Mouse (Mus musculus) forebrain, embryonic 14.5 days (tissue): ENCODE data around the gene Rnf150. TPM values are rescaled to one million over a fixed set of nuclear protein-coding genes. Genes with fewer than 3 reads are reported as not detected.

ENCODE experiments used
- ATAC-seq: fragments of 200-750 bp; cut with Nextera tagmentation; 2 replicates; pipeline ENCODE4 v1.8.0; 2017; ENCODE audit warnings: mild to moderate bottlenecking, moderate library complexity
- DNase-seq: peaks from one replicate; pipeline ENCODE4 v3.0.0-alpha.2; 2015; ENCODE audit warnings: low spot score
- H3K27ac ChIP-seq: fragments of 300-500 bp; sonication (generic); 2 replicates; pipeline ENCODE4 v1.5.1; 2014; ENCODE audit warnings: low read depth, mild to moderate bottlenecking, control low read depth, low read length, moderate library complexity
- H3K27me3 ChIP-seq: fragments of 300-500 bp; sonication (generic); replicated peaks from 2 replicates; pipeline ENCODE4 v1.6.1; 2014; ENCODE audit warnings: low read length, control low read depth, mixed read lengths; ENCODE audit not compliant: control insufficient read depth, insufficient read depth
- H3K36me3 ChIP-seq: fragments of 300-500 bp; sonication (generic); 2 replicates; pipeline ENCODE4 v1.6.1; 2014; ENCODE audit warnings: low read length, control low read depth; ENCODE audit not compliant: control insufficient read depth, insufficient read depth
- H3K4me1 ChIP-seq: fragments of 300-500 bp; sonication (generic); 2 replicates; pipeline ENCODE4 v1.6.1; 2014; ENCODE audit warnings: antibody characterized with exemption, low read length, control low read depth; ENCODE audit not compliant: control insufficient read depth, insufficient read depth
- H3K4me2 ChIP-seq: fragments of 300-500 bp; sonication (generic); 2 replicates; pipeline ENCODE4 v1.6.1; 2014; ENCODE audit warnings: mild to moderate bottlenecking, control low read depth, low read length
- H3K4me3 ChIP-seq: fragments of 300-500 bp; sonication (generic); 2 replicates; pipeline ENCODE4 v1.5.1; 2014; ENCODE audit warnings: low read depth, low read length, control low read depth
- H3K9ac ChIP-seq: fragments of 300-500 bp; sonication (generic); 2 replicates; pipeline ENCODE4 v1.6.1; 2014; ENCODE audit warnings: mild to moderate bottlenecking, low read length, control low read depth, moderate library complexity
- H3K9me3 ChIP-seq: fragments of 300-500 bp; sonication (generic); replicated peaks from 2 replicates; pipeline ENCODE4 v1.6.1; 2016; ENCODE audit warnings: low read length, control low read depth, mixed read lengths; ENCODE audit not compliant: control insufficient read depth
- WGBS: fragments of 180-500 bp; shearing (Covaris S2); extraction: QIAGEN DNeasy Blood & Tissue Kit; methylation state at CpG from one replicate; pipeline ENCODE4 v1.1.7; 2014; 5-methylcytosine and 5-hydroxymethylcytosine counted together
- polyA plus RNA-seq: library from polyadenylated mRNA; unstranded; fragments of >200 nt; fragmentation: Nextera tagmentation; extraction: Ambion mirVana; gene quantifications from 2 replicates; pipeline ENCODE4 v1.2.1, GENCODE M21; 2014

Rnf150 gene
- polyA plus RNA-seq: 0.89 and 1.4 TPM in 2 replicates

DNA sequence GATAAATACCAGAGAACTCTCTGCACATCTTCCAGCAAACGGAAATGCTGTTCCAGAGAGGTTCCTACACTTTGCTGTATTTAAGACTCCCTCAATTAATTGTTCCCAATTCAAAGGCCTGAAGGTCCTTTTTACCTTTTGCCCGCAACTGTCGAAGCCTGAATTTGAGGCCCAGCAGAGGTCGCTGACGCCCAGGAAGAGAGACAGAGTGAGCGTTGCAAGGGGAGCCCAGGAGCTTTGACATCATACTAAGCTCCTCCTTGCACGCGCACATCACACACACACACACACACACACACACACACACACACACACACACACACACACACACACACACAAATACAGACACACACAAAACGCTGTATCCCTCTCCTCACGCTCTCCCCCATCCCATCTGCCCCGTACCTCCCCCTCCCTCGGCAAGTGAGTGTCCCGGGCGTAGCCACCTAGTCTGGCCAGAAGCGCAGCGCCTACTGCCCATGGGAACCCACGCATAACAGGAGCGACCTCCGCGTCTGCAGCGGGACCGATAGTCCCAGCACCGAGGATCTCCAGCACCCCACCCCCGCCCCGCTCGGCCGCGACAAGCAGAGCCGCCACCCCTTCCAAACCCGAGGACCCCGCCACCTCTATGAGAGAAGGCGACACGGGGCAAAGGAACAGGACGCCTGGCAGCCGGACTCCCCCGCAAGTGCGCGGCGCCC, at the start of gene Rnf150:
Rnf150 (plus strand) TSS at position 316 of the 704 bp plus-strand sequence.
- WGBS: under 1% methylated on average over 34 of the region's 39 CpGs
- H3K36me3 ChIP-seq: no peaks in the 10 kb centered on the region
- no peaks in the 10 kb centered on the region for H3K9me3 ChIP-seq
- peak within 1 kb of the TSS; percentile 73 for H3K4me3 ChIP-seq
- no peaks in the 10 kb centered on the region for H3K27me3 ChIP-seq
- ATAC-seq (peak; percentile 89), DNase-seq (peak; percentile 93)
- H3K27ac ChIP-seq: peak within 1 kb of the TSS; percentile 82
- peak within 1 kb of the TSS; percentile 59 for H3K4me2 ChIP-seq
- H3K9ac ChIP-seq: peak within 1 kb of the TSS; percentile 90
- peaks cover 11% of the 10 kb centered on the region for H3K4me1 ChIP-seq

GRCm38 (mm10) chr8:82826135-82827046, 36.8 kb upstream of the Rnf150 start:
- no peaks in the 10 kb centered on the region for H3K4me1 ChIP-seq
- no peaks in the 10 kb centered on the region for H3K27me3 ChIP-seq
- DNase-seq: peak; percentile 46
- ATAC-seq: no peak
- no peak overlapping the region for H3K4me2 ChIP-seq
- H3K27ac ChIP-seq: no peak overlapping the region
- no peak overlapping the region for H3K4me3 ChIP-seq
- no peak overlapping the region for H3K9ac ChIP-seq
- H3K9me3 ChIP-seq: no peaks in the 10 kb centered on the region
- no peaks in the 10 kb centered on the region for H3K36me3 ChIP-seq
- WGBS: 38% methylated on average over 11 of the region's 11 CpGs

- no peaks in the 10 kb centered on the region for H3K4me1 ChIP-seq
- H3K27me3 ChIP-seq: no peaks in the 10 kb centered on the region
- no peak overlapping the region for H3K9ac ChIP-seq
- H3K27ac ChIP-seq: no peak overlapping the region
- ATAC-seq (no peak), DNase-seq (no peak)
- H3K4me3 ChIP-seq: no peak overlapping the region
- no peaks in the 10 kb centered on the region for H3K9me3 ChIP-seq
- no peaks in the 10 kb centered on the region for H3K36me3 ChIP-seq
- 79% methylated on average over 3 of the region's 3 CpGs for WGBS
- H3K4me2 ChIP-seq: no peak overlapping the region
These were observed 22.7 kb upstream of the Rnf150 start for GRCm38 (mm10) chr8:82840415-82840814.

DNA sequence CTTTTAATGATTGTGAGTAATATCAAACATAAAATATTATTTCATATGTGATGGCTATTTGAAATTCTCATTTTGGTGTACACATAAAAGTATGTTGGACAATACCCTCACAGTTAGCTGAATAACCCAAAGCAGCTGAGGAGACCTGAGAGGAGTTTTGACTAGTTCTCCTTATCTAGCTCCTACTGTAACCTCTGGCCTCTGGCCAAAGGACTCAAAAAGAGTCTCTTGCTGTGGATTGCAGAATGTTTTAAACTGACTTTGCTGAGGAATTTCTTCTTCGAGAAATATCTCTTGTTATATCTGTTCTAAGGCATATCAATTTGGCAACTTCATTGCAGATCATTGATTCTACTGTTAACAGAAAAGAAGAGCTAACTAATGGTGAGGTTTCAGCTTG, 22.2 kb upstream of the Rnf150 start:
- Histone ChIP-seq H3K27ac (no peak overlapping the region), H3K36me3 (no peaks in the 10 kb centered on the region), H3K4me2 (no peak overlapping the region), H3K9ac (no peak overlapping the region), H3K4me3 (no peak overlapping the region), H3K27me3 (no peaks in the 10 kb centered on the region), H3K4me1 (no peaks in the 10 kb centered on the region), H3K9me3 (no peaks in the 10 kb centered on the region)
- no peak for DNase-seq
- ATAC-seq: no peak
- 67% methylated on average over 1 of the region's 1 CpGs for WGBS

DNA sequence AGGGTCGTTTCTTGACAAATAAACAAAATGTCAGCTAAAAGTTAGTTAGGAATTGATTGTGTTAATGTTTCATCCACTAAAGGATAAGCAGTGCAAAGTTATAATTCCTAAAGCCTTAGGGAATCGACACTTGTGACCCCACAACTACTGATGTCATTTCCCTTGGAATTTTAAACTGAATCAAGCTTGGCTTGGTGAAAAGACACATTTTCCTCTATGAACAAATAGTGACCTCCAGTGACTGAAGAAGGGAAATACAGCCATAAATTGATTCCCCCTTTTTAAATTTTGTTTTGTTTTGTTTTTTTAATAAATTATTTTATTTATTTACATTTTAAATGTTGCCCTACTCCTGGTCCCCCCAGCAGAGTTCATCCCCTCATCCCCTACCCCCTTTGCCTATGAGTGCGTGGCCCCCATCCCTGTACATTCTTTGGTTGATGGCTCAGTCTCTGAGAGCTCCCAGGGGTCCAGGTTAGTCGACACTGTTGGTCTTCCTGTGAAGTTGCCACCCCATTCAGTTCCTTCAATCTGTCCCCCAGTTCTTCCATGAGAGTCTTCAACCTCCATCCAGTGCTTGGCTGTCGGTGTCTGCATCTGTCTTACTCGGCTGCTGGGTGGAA, 21.5 kb upstream of the Rnf150 start:
- Histone ChIP-seq H3K4me2 (no peak overlapping the region), H3K36me3 (no peaks in the 10 kb centered on the region), H3K4me3 (no peak overlapping the region), H3K9ac (no peak overlapping the region), H3K4me1 (no peaks in the 10 kb centered on the region; the same call in 1 of the 2 replicates), H3K27me3 (no peaks in the 10 kb centered on the region), H3K9me3 (no peaks in the 10 kb centered on the region), H3K27ac (no peak overlapping the region)
- 65% methylated on average over 6 of the region's 6 CpGs for WGBS
- DNase-seq: peak; percentile 66
- ATAC-seq: peak; percentile 32; the same call in 1 of the 2 replicates

DNA sequence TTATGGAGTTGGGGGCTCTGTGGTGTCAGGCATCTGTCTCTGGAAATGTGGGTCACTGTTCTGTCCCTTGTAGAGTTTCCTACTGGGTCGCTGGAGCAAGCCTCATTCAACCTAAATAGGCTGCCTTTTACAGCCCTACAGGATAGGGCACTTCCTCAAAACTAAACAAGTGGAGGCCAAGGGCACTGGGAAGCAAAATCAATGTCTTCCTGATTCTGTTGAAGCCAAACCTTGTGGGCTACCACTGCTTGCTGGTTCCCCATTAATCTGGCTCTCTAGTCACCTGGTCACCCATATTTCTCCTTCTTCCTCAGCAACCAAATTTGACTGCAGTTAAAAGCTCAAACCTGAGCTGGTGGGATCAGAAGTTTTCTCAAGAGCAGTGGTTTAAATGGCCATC, 19.5 kb upstream of the Rnf150 start:
- Histone ChIP-seq H3K9ac (no peak overlapping the region), H3K27ac (no peak overlapping the region), H3K9me3 (no peaks in the 10 kb centered on the region), H3K36me3 (no peaks in the 10 kb centered on the region), H3K4me3 (no peak overlapping the region), H3K4me1 (no peaks in the 10 kb centered on the region; the same call in 1 of the 2 replicates), H3K4me2 (no peak overlapping the region), H3K27me3 (no peaks in the 10 kb centered on the region)
- ATAC-seq (no peak), DNase-seq (no peak)
- 40% methylated on average over 1 of the region's 1 CpGs for WGBS

- no peak for ATAC-seq
These were observed 18.7 kb upstream of the Rnf150 start for GRCm38 (mm10) chr8:82844413-82844812.

GRCm38 (mm10) chr8:82846098-82846497, 17.1 kb upstream of the Rnf150 start:
- DNase-seq (no peak), ATAC-seq (no peak)
- Histone ChIP-seq H3K36me3 (no peaks in the 10 kb centered on the region), H3K9ac (no peak overlapping the region), H3K9me3 (no peaks in the 10 kb centered on the region), H3K4me3 (no peak overlapping the region), H3K27me3 (no peaks in the 10 kb centered on the region), H3K4me1 (no peaks in the 10 kb centered on the region; the same call in 1 of the 2 replicates), H3K4me2 (no peak overlapping the region), H3K27ac (no peak overlapping the region)
- 80% methylated on average over 2 of the region's 2 CpGs for WGBS

More at GRCm38 (mm10) chr8:82844413-82844812, 18.7 kb upstream of the Rnf150 start:
- WGBS: 56% methylated on average over 1 of the region's 1 CpGs
- H3K9ac ChIP-seq: no peak overlapping the region
- no peaks in the 10 kb centered on the region for H3K27me3 ChIP-seq
- H3K4me1 ChIP-seq: no peaks in the 10 kb centered on the region; the same call in 1 of the 2 replicates
- no peak for DNase-seq
- no peaks in the 10 kb centered on the region for H3K36me3 ChIP-seq
- no peak overlapping the region for H3K4me3 ChIP-seq
- H3K27ac ChIP-seq: no peak overlapping the region
- no peaks in the 10 kb centered on the region for H3K9me3 ChIP-seq
- H3K4me2 ChIP-seq: no peak overlapping the region
